Mouse (Mus musculus): Measurements from ENCODE around the gene Crybb3. TPM values are rescaled to one million over a fixed set of nuclear protein-coding genes. Genes with fewer than 3 reads are reported as not detected.
A peak's percentile ranks its signal among the peaks of the same experiment; 100 is the strongest.

Gene Crybb3
- total RNA-seq, 1 experiment: 1.2 TPM

DNA sequence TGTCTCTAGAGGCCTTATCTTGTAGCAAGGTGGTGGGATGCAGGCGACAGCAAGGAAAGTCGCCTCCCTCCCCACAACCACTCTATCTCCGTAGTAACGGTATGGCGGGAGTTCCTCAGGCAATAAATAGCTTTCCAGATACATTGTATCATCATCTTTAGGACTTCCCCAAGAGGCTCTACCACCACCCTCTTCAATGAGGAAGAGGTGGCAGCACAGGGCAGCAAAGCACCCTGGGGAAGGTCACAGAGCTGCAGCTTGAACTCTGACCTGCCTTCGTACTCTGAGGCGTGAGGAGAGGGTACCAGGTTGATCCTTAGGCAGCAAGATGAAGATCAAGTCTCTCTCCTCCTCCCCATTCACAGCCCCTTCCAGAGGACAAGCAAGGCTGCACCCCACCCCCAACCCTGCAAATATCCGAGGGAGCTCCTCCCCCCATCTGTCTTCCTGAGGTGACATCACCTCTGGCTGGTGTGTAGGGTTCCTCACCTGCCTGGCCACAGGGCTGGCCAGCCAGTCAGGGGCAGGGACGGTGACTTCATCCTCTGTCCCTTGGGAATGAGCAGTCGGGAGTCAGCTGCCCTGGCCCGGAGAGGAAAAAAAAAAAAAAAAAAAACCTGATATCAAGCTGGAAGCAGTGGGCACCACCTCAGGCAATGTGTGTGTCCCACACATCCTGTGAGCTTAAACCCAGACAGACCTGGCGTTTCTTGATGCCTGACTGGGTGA lies 41.1 kb upstream of the Crybb3 start:
- Histone ChIP-seq H3K9me3 (ENCODE audit: control insufficient read depth, insufficient read depth, low read depth, low read length) (no peaks in the 10 kb centered on the region), H3K4me1 (ENCODE audit: control insufficient read depth in 2 of 2, insufficient read depth in 2 of 2, low read length in 2 of 2, poor library complexity in 1 of 2) (peaks cover 4 to 37% of the 10 kb centered on the region in 2 experiments; a peak in 3 of 4 replicates), H3K36me3 (ENCODE audit: control insufficient read depth, insufficient read depth, low read length, poor library complexity, severe bottlenecking) (no peaks in the 10 kb centered on the region), H3K4me3 (ENCODE audit: insufficient read depth in 1 of 2, low read depth in 1 of 2, low read length in 2 of 2, poor library complexity in 1 of 2, severe bottlenecking in 1 of 2) (no peak overlapping the region), H3K27ac (ENCODE audit: insufficient read depth, low read depth, low read length, poor library complexity, severe bottlenecking) (no peak overlapping the region), H3K9ac (ENCODE audit: insufficient read depth, low read depth, low read length, poor library complexity, severe bottlenecking) (no peak overlapping the region)
- no peak for DNase-seq (ENCODE audit: low read depth, low spot score)
- in situ Hi-C loops (cut with MboI; ENCODE audit: low sequenced_read_pairs in 2 of 2, unreplicated experiment in 2 of 2): no loop called here
- TF ChIP-seq ZNF384 (IDR thresholded peaks at IDR 0.05; ENCODE audit: low read depth, low read length) (peak; percentile 73), ZC3H11A (IDR thresholded peaks at IDR 0.05; ENCODE audit: borderline replicate concordance, low read depth, low read length) (no peak)

GRCm38 (mm10) chr5:113121591-113121875 lies 40.1 kb upstream of the Crybb3 start:
- H3K27ac ChIP-seq (ENCODE audit: insufficient read depth, low read depth, low read length, poor library complexity, severe bottlenecking): no peak overlapping the region; the same call in 1 of the 2 replicates
- no peak overlapping the region for H3K9ac ChIP-seq (ENCODE audit: insufficient read depth, low read depth, low read length, poor library complexity, severe bottlenecking)
- no peak for DNase-seq (ENCODE audit: low read depth, low spot score)

DNA sequence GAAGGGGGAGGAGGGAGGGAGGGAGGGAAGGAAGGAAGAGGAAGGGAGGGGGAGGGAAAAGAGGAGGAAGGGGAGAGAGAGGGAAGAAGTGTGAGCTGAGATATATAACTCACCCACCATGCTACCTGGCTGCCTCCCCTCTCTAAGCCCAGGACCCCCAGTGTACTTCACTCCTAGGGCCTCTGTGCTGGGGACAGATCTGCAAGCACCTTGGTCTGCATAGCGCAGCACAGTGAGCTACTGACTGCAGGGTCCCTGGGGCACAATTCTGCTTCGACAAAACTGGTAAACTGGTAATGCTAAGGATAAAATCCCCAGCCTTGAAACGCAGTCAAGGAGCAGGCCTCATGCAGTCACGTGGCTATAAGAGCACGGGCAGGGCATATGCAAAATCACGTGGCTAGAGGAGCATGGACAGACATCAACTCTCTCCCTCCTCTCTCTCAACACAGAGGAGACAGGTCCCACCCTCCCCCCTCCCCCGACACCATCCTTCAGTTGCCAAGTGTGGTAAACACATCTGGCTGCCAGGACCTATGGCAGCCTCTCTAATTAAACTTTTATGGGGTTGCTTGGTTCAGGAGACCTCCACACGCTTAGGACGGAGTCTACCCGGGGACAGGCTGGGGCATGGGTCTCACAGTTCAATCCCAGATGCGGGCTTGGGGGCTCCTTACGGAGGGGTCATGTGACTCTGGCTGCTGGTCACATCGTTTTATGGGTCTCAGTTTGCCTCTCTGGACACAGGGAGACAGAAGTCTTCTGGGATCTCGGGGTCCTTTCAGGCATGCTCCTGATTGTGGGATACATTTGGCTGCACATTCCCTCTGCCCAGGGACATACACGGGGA lies 39.6 kb upstream of the Crybb3 start:
- Histone ChIP-seq H3K4me3 (ENCODE audit: insufficient read depth in 1 of 2, low read depth in 1 of 2, low read length in 2 of 2, poor library complexity in 1 of 2, severe bottlenecking in 1 of 2) (no peak overlapping the region), H3K4me1 (ENCODE audit: control insufficient read depth in 2 of 2, insufficient read depth in 2 of 2, low read length in 2 of 2, poor library complexity in 1 of 2) (peaks cover 4 to 40% of the 10 kb centered on the region in 2 experiments; a peak in 3 of 4 replicates), H3K9me3 (ENCODE audit: control insufficient read depth, insufficient read depth, low read depth, low read length) (no peaks in the 10 kb centered on the region), H3K27ac (ENCODE audit: insufficient read depth, low read depth, low read length, poor library complexity, severe bottlenecking) (no peak overlapping the region), H3K9ac (ENCODE audit: insufficient read depth, low read depth, low read length, poor library complexity, severe bottlenecking) (no peak overlapping the region), H3K36me3 (ENCODE audit: control insufficient read depth, insufficient read depth, low read length, poor library complexity, severe bottlenecking) (no peaks in the 10 kb centered on the region)
- TF ChIP-seq ZC3H11A (IDR thresholded peaks at IDR 0.05; ENCODE audit: borderline replicate concordance, low read depth, low read length): no peak
- no peak for TF ChIP-seq ZNF384 (IDR thresholded peaks at IDR 0.05; ENCODE audit: low read depth, low read length)
- no peak for TF ChIP-seq HCFC1 (IDR thresholded peaks at IDR 0.05; ENCODE audit: borderline replicate concordance, insufficient read depth, low read length)
- no peak for TF ChIP-seq MAFK (IDR thresholded peaks at IDR 0.05; ENCODE audit: insufficient read depth, low read depth, low read length)
- no peak for TF ChIP-seq CHD2 (IDR thresholded peaks at IDR 0.05; ENCODE audit: low read depth, low read length)
- in situ Hi-C loops (cut with MboI; ENCODE audit: low sequenced_read_pairs in 2 of 2, unreplicated experiment in 2 of 2): no loop called here
- no peak for DNase-seq (ENCODE audit: low read depth, low spot score)

More at GRCm38 (mm10) chr5:113121591-113121875, 40.1 kb upstream of the Crybb3 start:
- Histone ChIP-seq H3K4me3 (ENCODE audit: insufficient read depth in 1 of 2, low read depth in 1 of 2, low read length in 2 of 2, poor library complexity in 1 of 2, severe bottlenecking in 1 of 2) (no peak overlapping the region), H3K36me3 (ENCODE audit: control insufficient read depth, insufficient read depth, low read length, poor library complexity, severe bottlenecking) (no peaks in the 10 kb centered on the region), H3K9me3 (ENCODE audit: control insufficient read depth, insufficient read depth, low read depth, low read length) (no peaks in the 10 kb centered on the region), H3K4me1 (ENCODE audit: control insufficient read depth in 2 of 2, insufficient read depth in 2 of 2, low read length in 2 of 2, poor library complexity in 1 of 2) (peaks cover 4 to 37% of the 10 kb centered on the region in 2 experiments; a peak in 3 of 4 replicates)
- in situ Hi-C loops (cut with MboI; ENCODE audit: low sequenced_read_pairs in 2 of 2, unreplicated experiment in 2 of 2): no loop called here
- TF ChIP-seq ZNF384 (IDR thresholded peaks at IDR 0.05; ENCODE audit: low read depth, low read length): no peak
- TF ChIP-seq ZC3H11A (IDR thresholded peaks at IDR 0.05; ENCODE audit: borderline replicate concordance, low read depth, low read length): no peak
- TF ChIP-seq MAFK (IDR thresholded peaks at IDR 0.05; ENCODE audit: insufficient read depth, low read depth, low read length): no peak
- no peak for TF ChIP-seq HCFC1 (IDR thresholded peaks at IDR 0.05; ENCODE audit: borderline replicate concordance, insufficient read depth, low read length)
- TF ChIP-seq CHD2 (IDR thresholded peaks at IDR 0.05; ENCODE audit: low read depth, low read length): no peak

- in situ Hi-C loops (cut with MboI; ENCODE audit: low sequenced_read_pairs in 2 of 2, unreplicated experiment in 2 of 2): no loop called here
- Histone ChIP-seq H3K4me3 (ENCODE audit: insufficient read depth in 1 of 2, low read depth in 1 of 2, low read length in 2 of 2, poor library complexity in 1 of 2, severe bottlenecking in 1 of 2) (no peak overlapping the region), H3K4me1 (ENCODE audit: control insufficient read depth in 2 of 2, insufficient read depth in 2 of 2, low read length in 2 of 2, poor library complexity in 1 of 2) (peaks cover 6 to 43% of the 10 kb centered on the region in 2 experiments; a peak in 3 of 4 replicates), H3K27ac (ENCODE audit: insufficient read depth, low read depth, low read length, poor library complexity, severe bottlenecking) (no peak overlapping the region), H3K36me3 (ENCODE audit: control insufficient read depth, insufficient read depth, low read length, poor library complexity, severe bottlenecking) (no peaks in the 10 kb centered on the region), H3K9me3 (ENCODE audit: control insufficient read depth, insufficient read depth, low read depth, low read length) (no peaks in the 10 kb centered on the region), H3K9ac (ENCODE audit: insufficient read depth, low read depth, low read length, poor library complexity, severe bottlenecking) (no peak overlapping the region)
- TF ChIP-seq ZNF384 (IDR thresholded peaks at IDR 0.05; ENCODE audit: low read depth, low read length) (no peak), CHD2 (IDR thresholded peaks at IDR 0.05; ENCODE audit: low read depth, low read length) (no peak), MAFK (IDR thresholded peaks at IDR 0.05; ENCODE audit: insufficient read depth, low read depth, low read length) (no peak), ZC3H11A (IDR thresholded peaks at IDR 0.05; ENCODE audit: borderline replicate concordance, low read depth, low read length) (no peak), HCFC1 (IDR thresholded peaks at IDR 0.05; ENCODE audit: borderline replicate concordance, insufficient read depth, low read length) (no peak)
- no peak for DNase-seq (ENCODE audit: low read depth, low spot score)
These were observed 38.6 kb upstream of the Crybb3 start for GRCm38 (mm10) chr5:113119861-113120465.

All from ES-E14 (cell line).